Mouse (Mus musculus): ENCODE results near the gene Gm49391. TPM values are rescaled to one million over a fixed set of nuclear protein-coding genes. Genes with fewer than 3 reads are reported as not detected.

Gm49391 gene
- polyA plus RNA-seq, 1 experiment from 2014 or later, result 3.1 TPM

- WGBS, result 80% methylated on average over 4 of the region's 4 CpGs
- Histone ChIP-seq H3K27ac (peak overlapping the region; percentile 35; the same call in 1 of the 2 replicates), H3K27me3 (replicated peaks) (no peaks in the 10 kb centered on the region), H3K9me3 (no peaks in the 10 kb centered on the region), H3K36me3 (no peaks in the 10 kb centered on the region), H3K4me1 (no peaks in the 10 kb centered on the region), H3K9ac (no peak overlapping the region), H3K4me3 (replicated peaks) (no peak overlapping the region), H3K4me2 (no peak overlapping the region)
- ATAC-seq (ENCODE audit: insufficient read depth, low FRiP score, low read depth), result no peak
Measured at GRCm38 (mm10) chr13:60848241-60849120, 87.9 kb downstream of the Gm49391 start.

Other genes starting within 250 kb of the Gm49391 start
- gene BC051665, start 150.2 kb downstream of the Gm49391 start, polyA plus RNA-seq (2015; fragmentation: Nextera tagmentation; extraction: Ambion mirVana), result not detected in 2 replicates
- gene Ctsll3, start 133.7 kb downstream of the Gm49391 start, polyA plus RNA-seq (2015; fragmentation: Nextera tagmentation; extraction: Ambion mirVana), result not detected in 2 replicates
- gene 4930486L24Rik, start 72.1 kb downstream of the Gm49391 start, polyA plus RNA-seq (2015; fragmentation: Nextera tagmentation; extraction: Ambion mirVana), result not detected in 2 replicates
- gene Gm49392, start 39.7 kb downstream of the Gm49391 start, polyA plus RNA-seq (2015; fragmentation: Nextera tagmentation; extraction: Ambion mirVana), result 0.15 and 0.31 TPM in 2 replicates
- gene Ctla2b, start 39.1 kb downstream of the Gm49391 start, polyA plus RNA-seq (2015; fragmentation: Nextera tagmentation; extraction: Ambion mirVana), result 2.7 and 2.9 TPM in 2 replicates
- not detected in 2 replicates for gene Tpbpb, start 31.7 kb downstream of the Gm49391 start, polyA plus RNA-seq (2015; fragmentation: Nextera tagmentation; extraction: Ambion mirVana)
- 0.44 TPM in 1 of 2 replicates, not detected in the other for gene Gm49393, start 981 bp downstream of the Gm49391 start, polyA plus RNA-seq (2015; fragmentation: Nextera tagmentation; extraction: Ambion mirVana)
- gene Ctla2a, start 54 bp upstream of the Gm49391 start, polyA plus RNA-seq (2015; fragmentation: Nextera tagmentation; extraction: Ambion mirVana), result 27.4 and 29.7 TPM in 2 replicates
- not detected in 2 replicates for gene Tpbpa, start 5.4 kb upstream of the Gm49391 start, polyA plus RNA-seq (2015; fragmentation: Nextera tagmentation; extraction: Ambion mirVana)
- gene Ctsj, start 69.4 kb upstream of the Gm49391 start, polyA plus RNA-seq (2015; fragmentation: Nextera tagmentation; extraction: Ambion mirVana), result not detected in 2 replicates
- gene Ctsq, start 104.1 kb upstream of the Gm49391 start, polyA plus RNA-seq (2015; fragmentation: Nextera tagmentation; extraction: Ambion mirVana), result not detected in 2 replicates
- gene Ctsr, start 227.7 kb upstream of the Gm49391 start, polyA plus RNA-seq (2015; fragmentation: Nextera tagmentation; extraction: Ambion mirVana), result not detected in 2 replicates